Mouse (Mus musculus): ENCODE results near the gene Hmox1. TPM values are rescaled to one million over a fixed set of nuclear protein-coding genes. Genes with fewer than 3 reads are reported as not detected.

Hmox1 gene
- polyA plus RNA-seq (2015; fragmentation: Nextera tagmentation; extraction: Ambion mirVana), result 30.6 and 32.0 TPM in 2 replicates

DNA sequence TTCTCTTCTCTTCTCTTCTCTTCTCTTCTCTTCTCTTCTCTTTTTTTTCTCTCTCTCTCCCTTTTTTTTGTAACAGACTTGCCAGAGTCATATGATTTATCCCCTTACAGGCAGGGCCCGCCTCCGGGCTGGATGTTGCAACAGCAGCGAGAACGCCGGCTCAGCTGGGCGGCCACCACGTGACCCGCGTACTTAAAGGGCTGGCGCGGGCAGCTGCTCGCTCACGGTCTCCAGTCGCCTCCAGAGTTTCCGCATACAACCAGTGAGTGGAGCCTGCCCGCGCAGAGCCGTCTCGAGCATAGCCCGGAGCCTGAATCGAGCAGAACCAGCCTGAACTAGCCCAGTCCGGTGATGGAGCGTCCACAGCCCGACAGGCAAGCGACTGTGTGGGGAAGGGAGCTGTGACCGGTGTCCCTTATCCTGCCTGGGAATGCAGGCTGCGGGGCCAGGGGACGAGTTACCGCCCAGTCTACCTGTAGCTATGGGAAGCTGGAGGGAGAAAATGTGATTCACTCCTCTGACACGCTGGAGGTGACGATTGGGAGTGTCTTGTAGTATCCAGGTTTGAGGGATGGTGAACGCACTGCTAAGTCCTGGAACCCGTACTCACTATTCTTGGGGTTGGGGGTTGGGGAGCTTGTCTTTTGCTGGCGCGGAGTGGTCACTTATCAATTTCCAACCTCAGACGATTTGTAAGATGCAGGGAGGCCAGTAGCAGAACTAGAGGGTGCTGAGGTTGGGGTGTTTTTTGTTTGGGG, at the start of gene Hmox1:
Gene Hmox1 (plus strand): TSS at position 223 of the 758 bp plus-strand sequence.
- H3K27ac ChIP-seq, result peak within 1 kb of the TSS; percentile 49
- peak within 1 kb of the TSS; percentile 80 for H3K9ac ChIP-seq

GRCm38 (mm10) chr8:75046303-75046702, 47.1 kb upstream of the Hmox1 start:
- Histone ChIP-seq H3K27ac (no peak overlapping the region), H3K27me3 (no peaks in the 10 kb centered on the region), H3K9ac (no peak overlapping the region), H3K4me3 (no peak overlapping the region), H3K4me1 (no peaks in the 10 kb centered on the region), H3K36me3 (peaks cover 10% of the 10 kb centered on the region; the same call in 1 of the 2 replicates), H3K9me3 (no peaks in the 10 kb centered on the region), H3K4me2 (replicated peaks) (no peak overlapping the region)
- no peak for ATAC-seq (ENCODE audit: low FRiP score, low read depth)
- WGBS, result 96% methylated on average over 1 of the region's 1 CpGs

More for the DNA sequence above, at the start of gene Hmox1:
- Histone ChIP-seq H3K4me3 (peak within 1 kb of the TSS; percentile 67), H3K27me3 (no peaks in the 10 kb centered on the region), H3K9me3 (no peaks in the 10 kb centered on the region), H3K36me3 (peaks cover 24% of the 10 kb centered on the region), H3K4me1 (peaks cover 10% of the 10 kb centered on the region), H3K4me2 (replicated peaks) (peak within 1 kb of the TSS; percentile 79)
- under 1% methylated on average over 36 of the region's 36 CpGs for WGBS
- ATAC-seq (ENCODE audit: low FRiP score, low read depth), result peak; percentile 92

GRCm38 (mm10) chr8:75047784-75048183, 45.6 kb upstream of the Hmox1 start:
- H3K27ac ChIP-seq, result no peak overlapping the region
- H3K4me3 ChIP-seq, result no peak overlapping the region
- H3K36me3 ChIP-seq, result peaks cover 14% of the 10 kb centered on the region
- no peaks in the 10 kb centered on the region for H3K27me3 ChIP-seq
- H3K4me1 ChIP-seq, result no peaks in the 10 kb centered on the region
- no peak overlapping the region for H3K9ac ChIP-seq
- WGBS, result 79% methylated on average over 3 of the region's 3 CpGs
- no peaks in the 10 kb centered on the region for H3K9me3 ChIP-seq
- H3K4me2 ChIP-seq (replicated peaks), result no peak overlapping the region
- no peak for ATAC-seq (ENCODE audit: low FRiP score, low read depth)

DNA sequence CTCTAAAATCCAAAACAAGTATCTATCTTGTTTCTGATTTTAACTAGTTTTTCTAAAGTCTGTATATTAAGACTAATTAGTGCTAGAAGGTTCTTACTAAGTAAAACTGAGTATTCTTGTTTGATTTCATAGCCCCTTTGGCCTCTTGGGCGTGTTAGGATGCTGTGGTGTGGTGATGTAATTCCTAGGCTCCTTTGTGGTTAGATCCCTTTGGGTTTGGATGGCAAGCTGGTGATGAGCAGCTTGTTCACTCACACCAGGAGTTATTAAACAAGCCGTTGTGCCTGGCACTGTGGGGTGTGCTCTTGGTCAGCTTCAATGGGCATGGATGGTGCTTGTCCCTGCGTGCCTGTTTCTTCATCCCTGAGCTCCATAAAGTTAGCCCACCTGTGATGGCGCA, 40.1 kb upstream of the Hmox1 start:
- no peak overlapping the region for H3K27ac ChIP-seq
- H3K9ac ChIP-seq, result no peak overlapping the region
- H3K4me3 ChIP-seq, result no peak overlapping the region
- no peak overlapping the region for H3K4me2 ChIP-seq (replicated peaks)
- WGBS, result 87% methylated on average over 4 of the region's 4 CpGs
- H3K27me3 ChIP-seq, result no peaks in the 10 kb centered on the region
- H3K4me1 ChIP-seq, result no peaks in the 10 kb centered on the region
- no peak for ATAC-seq (ENCODE audit: low FRiP score, low read depth)
- peaks cover 38% of the 10 kb centered on the region for H3K36me3 ChIP-seq
- no peaks in the 10 kb centered on the region for H3K9me3 ChIP-seq

DNA sequence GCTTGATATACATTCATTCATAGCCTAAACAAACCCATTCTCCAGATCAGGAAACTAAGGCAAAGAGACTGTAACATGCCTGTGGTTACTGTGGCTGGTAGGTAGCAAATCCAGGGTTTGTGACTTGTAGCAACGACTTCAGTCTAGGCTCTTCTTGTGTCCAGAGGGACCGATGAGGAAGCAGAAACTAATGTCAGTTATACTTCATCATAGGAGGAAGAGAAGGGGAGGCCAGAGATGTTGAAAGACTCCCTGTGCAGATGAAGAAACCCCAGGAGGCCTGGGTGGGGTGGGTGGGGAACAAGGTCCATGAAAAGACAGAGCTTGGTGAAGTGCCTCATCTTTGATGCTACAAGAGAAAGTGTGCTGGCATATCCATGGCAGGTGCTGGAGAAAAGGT, 37.7 kb upstream of the Hmox1 start:
- ATAC-seq (ENCODE audit: low FRiP score, low read depth), result no peak
- Histone ChIP-seq H3K4me2 (replicated peaks) (no peak overlapping the region), H3K36me3 (peaks cover 49% of the 10 kb centered on the region), H3K27ac (no peak overlapping the region), H3K4me3 (no peak overlapping the region), H3K4me1 (no peaks in the 10 kb centered on the region), H3K9ac (no peak overlapping the region), H3K27me3 (no peaks in the 10 kb centered on the region), H3K9me3 (no peaks in the 10 kb centered on the region)
- WGBS, result 98% methylated on average over 2 of the region's 2 CpGs

DNA sequence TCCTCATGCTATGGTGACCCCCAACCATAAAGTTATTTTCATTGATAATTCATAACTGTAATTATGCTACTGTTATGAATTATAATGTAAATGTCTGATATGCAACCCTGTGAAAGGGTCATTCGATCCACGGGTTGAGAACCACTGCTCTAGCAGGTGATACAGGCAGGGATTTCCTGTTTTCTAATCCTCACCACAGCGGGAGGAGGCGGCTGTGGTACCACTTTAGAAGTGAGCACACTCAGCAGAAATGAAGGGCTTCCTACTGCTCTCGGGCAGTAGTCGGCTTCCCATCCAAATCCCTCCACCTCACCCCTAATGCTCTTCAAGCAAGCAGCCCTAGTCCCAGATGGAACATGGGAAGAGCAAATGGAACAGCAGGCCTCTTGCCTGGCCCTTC, 33.4 kb upstream of the Hmox1 start:
- Histone ChIP-seq H3K27ac (no peak overlapping the region), H3K27me3 (no peaks in the 10 kb centered on the region), H3K4me3 (no peak overlapping the region), H3K36me3 (peaks cover 58% of the 10 kb centered on the region), H3K9me3 (no peaks in the 10 kb centered on the region), H3K9ac (no peak overlapping the region), H3K4me1 (no peaks in the 10 kb centered on the region), H3K4me2 (replicated peaks) (no peak overlapping the region)
- no peak for ATAC-seq (ENCODE audit: low FRiP score, low read depth)
- WGBS, result 73% methylated on average over 6 of the region's 6 CpGs

DNA sequence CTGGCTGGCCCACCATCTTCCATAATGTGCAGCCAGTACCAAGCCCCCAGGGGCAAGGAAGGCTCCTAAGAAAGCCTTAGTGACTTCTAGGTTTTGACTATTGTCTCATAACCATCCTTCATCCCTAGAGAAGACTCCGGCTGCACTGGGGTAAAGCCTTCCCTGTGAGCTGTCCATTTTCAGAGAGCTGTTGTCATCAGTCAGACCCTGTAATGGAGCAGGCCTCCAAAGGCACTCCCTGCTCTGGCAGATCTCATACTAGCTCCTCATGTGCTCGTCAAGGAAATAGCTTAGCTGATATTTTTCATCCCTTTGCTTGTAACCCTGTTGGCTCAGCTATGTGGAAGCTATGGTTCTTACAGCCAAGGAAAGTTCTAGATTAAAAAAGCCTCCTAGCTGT, 32.6 kb upstream of the Hmox1 start:
- Histone ChIP-seq H3K36me3 (peaks cover 62% of the 10 kb centered on the region), H3K4me2 (replicated peaks) (no peak overlapping the region), H3K4me1 (no peaks in the 10 kb centered on the region), H3K27ac (no peak overlapping the region), H3K27me3 (no peaks in the 10 kb centered on the region), H3K9me3 (no peaks in the 10 kb centered on the region), H3K4me3 (no peak overlapping the region), H3K9ac (no peak overlapping the region)
- 86% methylated on average over 2 of the region's 2 CpGs for WGBS
- no peak for ATAC-seq (ENCODE audit: low FRiP score, low read depth)

GRCm38 (mm10) chr8:75063290-75063689, 30.1 kb upstream of the Hmox1 start:
- H3K4me2 ChIP-seq (replicated peaks), result no peak overlapping the region
- H3K27ac ChIP-seq, result no peak overlapping the region
- H3K27me3 ChIP-seq, result no peaks in the 10 kb centered on the region
- no peak for ATAC-seq (ENCODE audit: low FRiP score, low read depth)
- 82% methylated on average over 3 of the region's 3 CpGs for WGBS
- no peaks in the 10 kb centered on the region for H3K4me1 ChIP-seq
- H3K36me3 ChIP-seq, result peaks cover 62% of the 10 kb centered on the region
- no peak overlapping the region for H3K4me3 ChIP-seq
- no peaks in the 10 kb centered on the region for H3K9me3 ChIP-seq
- no peak overlapping the region for H3K9ac ChIP-seq

DNA sequence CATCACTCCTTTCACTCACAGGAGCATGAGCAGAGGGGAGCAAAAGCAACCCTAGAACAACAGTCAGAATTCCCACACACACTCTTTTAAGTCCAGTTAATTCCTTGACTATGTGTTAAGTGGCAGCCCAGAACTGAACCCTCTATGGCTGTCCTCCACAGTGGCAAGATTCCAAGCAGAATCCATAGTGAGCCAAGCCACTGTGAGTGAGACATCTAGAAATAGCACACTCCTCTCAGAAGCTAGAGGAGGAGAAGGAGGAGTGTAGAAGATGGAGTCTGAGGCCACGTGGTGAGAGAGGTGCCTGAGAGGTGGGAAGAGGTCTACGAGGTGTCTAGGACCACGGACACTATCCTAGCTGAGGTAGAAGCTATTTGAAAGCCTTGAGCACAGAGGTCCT, 28.6 kb upstream of the Hmox1 start:
- H3K9me3 ChIP-seq, result no peaks in the 10 kb centered on the region
- no peaks in the 10 kb centered on the region for H3K4me1 ChIP-seq
- H3K27me3 ChIP-seq, result no peaks in the 10 kb centered on the region
- peaks cover 50% of the 10 kb centered on the region for H3K36me3 ChIP-seq
- no peak overlapping the region for H3K27ac ChIP-seq
- 84% methylated on average over 3 of the region's 3 CpGs for WGBS
- H3K9ac ChIP-seq, result no peak overlapping the region
- no peak for ATAC-seq (ENCODE audit: low FRiP score, low read depth)
- H3K4me3 ChIP-seq, result no peak overlapping the region
- H3K4me2 ChIP-seq (replicated peaks), result no peak overlapping the region

DNA sequence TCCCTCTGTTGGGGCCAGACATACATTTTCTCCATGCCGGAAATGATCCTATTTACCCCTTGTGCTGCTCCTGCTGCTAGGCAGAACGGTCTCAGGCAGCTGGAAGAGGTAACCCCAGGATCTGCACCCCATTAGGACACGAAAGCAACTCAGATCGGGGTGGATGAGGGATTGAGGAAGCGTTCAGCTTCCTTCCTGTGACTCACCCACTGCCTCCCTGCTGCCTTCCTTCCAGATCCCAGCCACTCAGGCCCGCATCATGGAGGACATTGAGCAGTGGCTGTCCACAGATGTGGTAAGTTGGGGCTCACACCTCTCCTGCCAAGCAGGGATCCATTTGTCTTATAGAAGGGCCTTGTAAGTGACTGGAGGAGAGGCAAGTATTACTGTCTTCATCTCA, 26.1 kb upstream of the Hmox1 start:
- H3K4me3 ChIP-seq, result no peak overlapping the region
- WGBS, result 75% methylated on average over 6 of the region's 6 CpGs
- no peak overlapping the region for H3K27ac ChIP-seq
- no peak for ATAC-seq (ENCODE audit: low FRiP score, low read depth)
- H3K4me2 ChIP-seq (replicated peaks), result no peak overlapping the region
- peaks cover 36% of the 10 kb centered on the region for H3K36me3 ChIP-seq
- H3K9me3 ChIP-seq, result no peaks in the 10 kb centered on the region
- no peaks in the 10 kb centered on the region for H3K27me3 ChIP-seq
- no peaks in the 10 kb centered on the region for H3K4me1 ChIP-seq
- no peak overlapping the region for H3K9ac ChIP-seq

DNA sequence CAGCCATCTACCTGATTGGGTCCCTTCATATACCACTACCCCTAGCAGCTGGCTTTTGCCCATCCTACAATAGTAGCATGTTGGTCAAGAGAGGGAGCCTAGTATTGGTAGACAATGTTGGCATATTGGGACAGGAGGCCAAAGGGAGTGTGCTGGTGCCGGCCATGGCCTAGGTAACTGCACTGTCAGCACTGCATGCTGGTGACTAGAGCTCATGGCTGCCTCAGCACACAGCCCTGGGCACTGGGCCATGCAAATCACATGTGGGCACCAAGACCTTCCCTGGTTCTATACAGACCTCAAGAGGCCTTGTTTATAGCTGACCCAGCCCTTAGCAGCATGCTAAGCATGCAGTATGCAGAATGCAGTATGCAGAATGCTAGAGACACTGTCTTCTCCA, 23.1 kb upstream of the Hmox1 start:
- Histone ChIP-seq H3K4me2 (replicated peaks) (no peak overlapping the region), H3K4me1 (no peaks in the 10 kb centered on the region), H3K36me3 (peaks cover 22% of the 10 kb centered on the region), H3K27ac (no peak overlapping the region), H3K9ac (0 out of 2 replicates have a peak overlapping the region, but pooled peaks have one; percentile 25), H3K27me3 (no peaks in the 10 kb centered on the region), H3K9me3 (no peaks in the 10 kb centered on the region), H3K4me3 (no peak overlapping the region)
- WGBS, result 72% methylated on average over 1 of the region's 1 CpGs
- ATAC-seq (ENCODE audit: low FRiP score, low read depth), result no peak

DNA sequence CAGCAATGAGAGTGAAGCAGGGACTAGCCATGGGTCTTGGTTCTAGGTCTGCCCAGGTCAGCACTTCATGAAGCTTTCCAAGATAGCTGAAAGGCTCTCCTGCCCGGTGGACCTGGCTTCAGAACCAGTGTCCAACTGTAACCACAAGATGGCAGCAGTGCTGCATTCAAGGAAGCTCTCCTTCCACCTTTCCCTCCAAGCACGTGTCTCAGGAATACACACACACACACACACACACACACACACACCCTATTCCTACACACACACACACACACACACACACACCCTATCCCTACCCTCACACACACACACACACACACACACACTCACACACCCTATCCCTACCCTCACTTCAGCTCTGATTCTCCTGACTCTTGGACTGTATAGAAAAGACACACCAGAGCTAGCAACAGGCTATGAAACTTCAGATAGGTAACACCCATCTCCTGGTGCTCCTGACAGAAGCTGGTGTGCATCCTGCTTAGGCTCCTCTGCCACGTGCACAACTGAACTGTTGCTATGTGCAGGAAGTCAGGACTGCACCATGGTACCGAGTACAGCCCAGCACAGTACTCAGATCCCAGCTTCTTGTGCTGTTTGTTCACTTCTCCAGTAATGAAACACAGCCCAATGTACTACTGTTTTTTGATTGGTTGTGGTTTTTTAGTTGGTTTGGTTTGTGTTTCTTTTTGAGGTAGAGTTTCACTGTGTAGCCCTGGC, 21.6 kb upstream of the Hmox1 start:
- WGBS, result 28% methylated on average over 4 of the region's 4 CpGs
- H3K4me3 ChIP-seq, result no peak overlapping the region

More for the DNA sequence above, 21.6 kb upstream of the Hmox1 start:
- Histone ChIP-seq H3K9me3 (no peaks in the 10 kb centered on the region), H3K27ac (no peak overlapping the region), H3K27me3 (no peaks in the 10 kb centered on the region), H3K4me2 (replicated peaks) (no peak overlapping the region), H3K9ac (no peak overlapping the region), H3K36me3 (peaks cover 10% of the 10 kb centered on the region), H3K4me1 (no peaks in the 10 kb centered on the region)
- ATAC-seq (ENCODE audit: low FRiP score, low read depth), result peak; percentile 84

All from limb, embryonic 13.5 days (tissue).